Mouse (Mus musculus) thymus, postnatal 14 days (tissue): ENCODE measurements at regions not wholly inside any gene's neighbourhood (a gene's known extent, or its start where the extent isn't known, plus 50 kb on each side); places are given as distances from the start of the nearest gene placed in this dataset.

Experiments used
- DNase-seq: peaks from one replicate; pipeline ENCODE4 v3.0.0; 2021

- no peak for DNase-seq
Measured at GRCm38 (mm10) chr6:140167182-140167581, 125.9 kb upstream of the Plcz1 start.

- no peak for DNase-seq
Measured at GRCm38 (mm10) chr6:140162729-140163128, 121.5 kb upstream of the Plcz1 start.

DNA sequence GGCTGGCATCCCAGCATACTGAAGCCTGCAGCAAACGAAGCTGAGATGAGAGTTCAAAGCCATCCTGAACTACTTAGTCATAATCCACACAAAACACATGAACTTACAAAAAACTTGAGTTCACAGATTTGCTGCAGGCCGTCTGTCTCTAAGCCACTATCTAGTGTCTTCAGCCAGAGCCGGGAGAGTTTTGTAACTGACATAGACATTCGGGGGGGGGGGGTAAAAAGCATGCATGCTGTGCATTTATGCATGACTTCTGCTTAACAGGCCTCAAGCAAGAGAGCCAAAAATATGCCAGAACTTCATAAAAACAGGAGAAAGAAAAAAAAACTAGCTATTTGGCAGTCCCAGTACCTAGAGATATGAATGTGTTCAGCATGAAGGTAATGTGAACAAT, 120.2 kb upstream of the Plcz1 start:
- DNase-seq: no peak

GRCm38 (mm10) chr6:140160946-140161345, 119.7 kb upstream of the Plcz1 start:
- DNase-seq: no peak

DNA sequence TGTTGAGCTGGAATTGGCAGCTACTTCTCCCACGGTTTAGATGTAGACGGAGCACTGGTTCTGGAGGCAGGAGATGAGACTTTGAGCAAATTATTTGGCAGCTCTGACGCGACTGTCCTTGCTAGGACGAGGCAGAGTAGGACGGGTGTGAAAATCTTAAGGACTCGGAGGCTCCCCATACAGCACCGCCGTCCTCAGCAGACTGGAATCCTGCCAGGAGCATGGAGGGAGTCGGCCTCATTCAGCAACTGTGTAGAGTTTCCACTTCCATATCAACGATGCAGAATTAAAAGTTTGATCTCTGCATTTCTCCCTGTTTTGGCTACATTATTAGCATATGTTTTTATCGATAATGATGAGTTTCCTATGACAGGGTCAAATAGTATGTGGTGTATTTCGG, 117.7 kb upstream of the Plcz1 start:
- DNase-seq: no peak

GRCm38 (mm10) chr6:140157375-140157774, 116.1 kb upstream of the Plcz1 start:
- no peak for DNase-seq

- no peak for DNase-seq
Measured at GRCm38 (mm10) chr6:140152418-140153176, 111.3 kb upstream of the Plcz1 start.

GRCm38 (mm10) chr6:140148628-140149245, 107.5 kb upstream of the Plcz1 start:
- no peak for DNase-seq

DNA sequence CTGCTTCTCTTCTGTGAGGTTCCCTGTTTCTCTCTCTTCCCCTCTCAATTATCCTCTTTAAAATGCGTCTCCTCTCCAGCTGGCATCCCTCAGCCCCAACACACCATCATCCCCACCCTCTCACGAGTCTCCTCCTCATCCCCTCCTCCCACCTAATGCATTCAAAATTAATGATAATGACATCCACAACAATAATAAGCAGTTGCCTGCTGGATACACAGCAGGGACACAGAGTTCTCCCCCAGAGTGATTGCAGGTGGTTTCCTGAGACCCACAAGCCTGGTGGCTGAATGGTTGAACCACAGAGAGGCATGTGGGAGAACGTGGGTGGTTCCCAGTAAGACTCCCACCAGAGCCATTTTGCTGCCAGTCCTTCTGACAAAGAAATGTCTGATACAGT, 106.9 kb upstream of the Plcz1 start:
- no peak for DNase-seq

GRCm38 (mm10) chr6:140147711-140148110, 106.5 kb upstream of the Plcz1 start:
- no peak for DNase-seq

DNA sequence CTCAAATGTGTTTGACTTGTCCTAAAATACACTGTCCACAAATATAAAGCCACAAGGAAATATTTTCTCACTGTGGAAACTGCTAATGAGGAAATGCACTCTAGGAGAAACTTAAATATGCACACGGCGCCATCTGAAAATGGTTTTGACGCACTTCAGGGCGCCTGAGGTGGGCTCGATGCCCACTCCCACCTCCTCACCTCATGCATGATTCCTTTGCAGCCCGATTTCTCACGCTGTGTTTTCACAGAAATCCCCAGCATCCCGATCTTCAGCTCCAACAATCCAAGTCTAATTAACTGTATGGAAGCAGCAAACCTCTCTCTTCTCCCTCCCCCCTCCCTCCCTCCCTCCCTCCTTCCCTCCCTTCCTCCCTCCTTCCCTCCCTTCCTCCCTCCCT, 92.5 kb upstream of the Plcz1 start:
- DNase-seq: no peak

GRCm38 (mm10) chr6:140126645-140127044, 85.4 kb upstream of the Plcz1 start:
- no peak for DNase-seq

DNA sequence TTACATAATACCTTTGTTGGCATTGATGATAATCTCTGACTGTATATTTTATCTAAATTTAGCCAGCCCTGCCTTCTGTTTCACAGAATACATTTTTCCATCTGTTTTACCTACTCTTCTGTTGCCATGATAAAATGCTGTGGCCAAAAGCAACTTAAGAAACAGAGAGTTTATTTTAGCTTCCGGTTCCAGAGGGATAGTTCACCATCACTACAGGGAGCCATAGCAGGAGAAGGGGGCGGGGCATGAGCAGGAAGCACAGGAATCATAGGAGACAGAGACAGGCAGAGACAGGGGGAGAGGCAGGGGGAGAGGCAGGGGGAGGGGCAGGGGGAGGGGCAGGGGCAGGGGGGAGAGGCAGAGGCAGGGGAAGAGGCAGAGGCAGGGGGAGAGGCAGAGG, 72.8 kb upstream of the Plcz1 start:
- DNase-seq: no peak

DNA sequence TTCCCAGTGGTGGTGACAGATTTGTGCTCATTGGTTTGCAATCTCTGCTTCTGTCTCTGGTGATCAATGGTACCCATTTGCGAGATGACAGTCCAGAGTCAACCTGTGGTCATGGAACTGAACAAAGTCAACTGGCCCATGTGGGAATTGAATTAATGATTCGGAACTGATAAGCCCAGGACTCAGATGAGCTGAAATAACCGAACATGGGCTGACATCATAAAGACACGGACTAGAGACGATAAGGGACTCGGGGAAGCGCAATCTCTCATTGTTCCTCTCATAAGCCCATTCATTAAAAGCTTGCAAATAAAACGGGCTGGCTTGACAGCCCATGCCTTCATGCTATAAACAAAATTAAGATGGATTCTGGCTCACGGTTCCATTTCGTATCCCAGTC, 70.8 kb upstream of the Plcz1 start:
- no peak for DNase-seq

GRCm38 (mm10) chr6:140108083-140108482, 66.8 kb upstream of the Plcz1 start:
- no peak for DNase-seq

DNA sequence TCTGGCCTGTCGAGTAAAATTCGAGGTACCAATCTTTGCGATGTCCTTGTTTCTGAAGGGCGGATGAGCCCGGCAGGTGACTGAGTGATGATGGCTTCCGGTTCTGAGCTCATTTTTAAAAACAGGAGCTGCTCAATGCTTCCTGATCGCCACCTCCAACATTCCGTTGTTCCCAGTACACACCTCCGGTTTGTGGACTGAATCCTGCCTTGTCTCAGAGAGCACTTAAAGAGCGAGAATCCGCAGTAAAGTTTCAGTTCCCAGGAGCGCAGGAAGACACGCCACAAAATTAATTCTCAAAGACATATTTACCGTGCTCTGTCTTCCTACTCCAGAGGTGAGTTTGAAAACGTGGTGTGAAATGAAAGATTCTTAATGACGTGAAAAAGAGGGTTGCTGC, 66.4 kb upstream of the Plcz1 start:
- no peak for DNase-seq

GRCm38 (mm10) chr6:140106141-140106540, 64.9 kb upstream of the Plcz1 start:
- DNase-seq: no peak

DNA sequence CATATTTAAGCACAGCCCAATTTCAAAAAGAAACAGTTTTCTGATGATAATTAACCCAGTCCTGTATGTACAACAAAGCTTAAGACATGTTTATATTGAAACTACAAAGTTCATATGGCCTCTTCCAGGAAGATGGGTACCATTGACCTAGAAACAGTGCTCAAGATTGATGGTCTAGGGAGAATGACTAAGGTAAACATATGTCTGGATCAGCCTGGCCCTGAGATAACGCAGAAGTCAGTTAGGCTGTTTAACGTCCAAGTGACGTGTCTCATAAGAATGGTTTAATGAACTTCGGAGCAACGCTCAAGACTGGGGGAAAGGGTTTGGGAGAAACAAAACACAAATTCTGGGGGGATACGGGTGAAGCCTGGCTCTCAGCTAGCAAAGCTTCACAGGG, 60.8 kb upstream of the Plcz1 start:
- DNase-seq: no peak

DNA sequence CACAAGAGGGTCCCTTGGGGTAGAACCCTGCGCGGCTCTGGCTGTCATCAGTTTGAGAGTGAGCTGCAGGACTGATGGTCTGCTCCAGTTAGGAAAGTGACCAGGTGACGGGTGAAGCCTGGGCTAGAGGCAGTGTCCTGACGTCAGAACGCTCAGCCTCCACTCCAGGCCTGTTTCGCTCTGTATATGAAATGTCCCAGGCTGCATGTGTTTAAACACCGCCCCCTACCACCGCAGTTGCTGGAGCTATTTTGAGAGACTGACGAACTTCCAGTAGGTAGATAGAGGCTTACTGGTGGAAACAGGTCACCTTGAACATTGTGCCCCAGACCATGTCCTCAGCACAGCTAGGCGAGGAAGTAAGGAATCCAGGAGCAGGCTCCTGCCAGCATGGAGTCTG, 54.2 kb upstream of the Plcz1 start:
- DNase-seq: no peak
